Mouse (Mus musculus): ENCODE results near the gene Ctdspl.

DNA sequence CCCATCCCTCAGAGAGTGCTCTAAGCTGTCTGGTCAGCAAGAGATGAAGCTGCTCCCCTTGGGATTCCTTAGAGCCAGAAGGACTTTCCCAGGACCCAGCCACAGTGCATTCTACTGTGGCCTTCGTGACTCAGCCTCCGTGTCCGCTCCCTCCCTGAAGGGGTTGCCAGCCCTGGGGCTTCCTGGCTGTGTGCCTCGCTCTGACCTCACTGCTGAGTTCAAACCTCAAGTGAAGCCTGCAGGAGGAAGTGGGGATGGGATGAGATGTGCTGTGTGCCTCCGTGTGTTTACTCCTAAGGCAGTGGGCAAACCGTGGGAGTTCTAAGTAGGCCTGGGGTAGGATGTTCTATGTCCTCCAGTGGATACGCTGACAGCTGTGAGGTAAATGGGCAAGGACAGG is 109.6 kb downstream of the Ctdspl start:
- TF ChIP-seq EP300 (IDR thresholded peaks at IDR 0.05) (no peak), CTCF (IDR thresholded peaks at IDR 0.05) (no peak)
